7 mouse cellular contexts compared by ENCODE assay signal in the genomic region with DNA sequence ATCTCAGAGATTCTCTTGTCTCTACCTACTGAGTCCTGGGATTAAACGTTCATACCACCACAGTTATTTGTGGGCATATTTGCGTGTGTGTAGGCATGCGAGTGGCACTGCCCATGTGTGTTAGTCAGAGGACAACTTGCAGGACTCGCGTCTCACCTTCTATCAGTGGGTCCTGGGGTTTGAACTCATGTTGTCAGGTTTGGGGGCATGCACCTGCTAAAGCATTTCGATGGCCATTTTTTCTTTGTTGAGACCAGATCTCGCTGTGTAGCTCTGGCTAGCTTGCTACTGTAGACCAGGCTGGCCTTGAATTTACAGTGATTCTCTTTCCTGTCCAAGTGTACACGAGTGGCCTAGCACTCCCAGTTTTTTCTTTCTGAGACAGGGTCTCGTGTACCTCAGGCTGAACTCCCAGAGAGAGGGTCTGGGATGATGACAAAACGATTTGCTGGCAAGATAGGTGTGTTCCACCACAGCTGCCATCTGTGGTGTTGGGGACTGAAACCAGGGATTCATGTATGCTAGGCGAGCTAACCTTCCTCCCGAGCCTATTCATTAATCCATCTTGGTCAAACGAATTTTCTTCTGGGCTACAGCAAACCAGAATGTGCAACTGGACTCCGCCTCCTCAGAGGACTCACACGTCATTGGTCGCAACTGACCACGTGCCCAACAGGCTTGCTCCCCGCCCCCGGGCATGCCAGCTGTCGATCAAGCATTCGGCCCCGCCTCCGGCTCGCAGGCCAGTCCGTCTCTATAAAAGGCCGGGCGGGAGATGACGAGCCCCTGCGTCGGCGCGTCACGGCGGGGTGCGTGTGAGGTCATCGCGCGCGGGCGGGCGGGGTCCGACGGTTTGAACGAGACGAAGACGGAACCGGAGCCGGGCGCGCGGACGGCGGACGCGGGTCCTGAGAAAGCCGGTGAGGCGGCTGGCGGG. TPM values are rescaled to one million over a fixed set of nuclear protein-coding genes. Genes with fewer than 3 reads are reported as not detected.
DNase-seq lines count a peak whose midpoint lies in the region; ATAC-seq lines count a peak whose summit lies in the region.

Mapre1 (plus strand) TSS at position 775 of the 937 bp plus-strand sequence.

- H3K27ac ChIP-seq in intestine, embryonic 15.5 days, result peak within 1 kb of the TSS; percentile 89
- peak within 1 kb of the TSS; percentile 99 for H3K27ac ChIP-seq in midbrain, embryonic 10.5 days (replicated peaks)

- H3K9me3 ChIP-seq in intestine, embryonic 15.5 days, result no peaks in the 10 kb centered on the region
- no peaks in the 10 kb centered on the region for H3K9me3 ChIP-seq in midbrain, embryonic 10.5 days (replicated peaks)

- H3K4me3 ChIP-seq in intestine, embryonic 15.5 days (replicated peaks), result peak within 1 kb of the TSS; percentile 80
- H3K4me3 ChIP-seq in midbrain, embryonic 10.5 days, result peak within 1 kb of the TSS; percentile 88

- H3K4me2 ChIP-seq in intestine, embryonic 15.5 days (replicated peaks), result peak within 1 kb of the TSS; percentile 82

- H3K27me3 ChIP-seq in intestine, embryonic 15.5 days (replicated peaks), result no peaks in the 10 kb centered on the region
- no peaks in the 10 kb centered on the region for H3K27me3 ChIP-seq in midbrain, embryonic 10.5 days (ENCODE audit: low read depth, poor library complexity, severe bottlenecking)

- ATAC-seq in intestine, embryonic 15.5 days, result peak; percentile 99

- H3K9ac ChIP-seq in intestine, embryonic 15.5 days, result peak within 1 kb of the TSS; percentile 93

- WGBS in intestine, embryonic 15.5 days, result 9% methylated on average over 58 of the region's 58 CpGs
- 11% methylated on average over 58 of the region's 58 CpGs for WGBS in midbrain, embryonic 10.5 days

- no peaks in the 10 kb centered on the region for H3K36me3 ChIP-seq in intestine, embryonic 15.5 days
- H3K36me3 ChIP-seq in midbrain, embryonic 10.5 days, result peaks cover 7% of the 10 kb centered on the region

- intact Hi-C loops in gastrocnemius, postnatal 36 days (cut with DNase I), result no loop called here
- intact Hi-C loops in left cerebral cortex, postnatal 25 days (cut with DNase I), result no loop called here

- H3K4me1 ChIP-seq in intestine, embryonic 15.5 days (replicated peaks), result peaks cover 10% of the 10 kb centered on the region
- peaks cover 26% of the 10 kb centered on the region for H3K4me1 ChIP-seq in midbrain, embryonic 10.5 days

- peak; percentile 100 for DNase-seq in adrenal gland, adult 2 months
- DNase-seq in embryo, embryonic 11.5 days (ENCODE audit: low read depth, low spot score), result peak; percentile 99
- peak; percentile 98 to 99 for DNase-seq in gastrocnemius, postnatal 36 days
- DNase-seq in left cerebral cortex, postnatal 25 days (ENCODE audit: low spot score in 2 of 2), result peak; percentile 100
- DNase-seq in midbrain, embryonic 10.5 days (ENCODE audit: low spot score), result peak; percentile 99
- peak; percentile 99 for DNase-seq in right cerebral cortex, postnatal 4 days

RNA-seq across cellular contexts. Expression of gene Mapre1, which starts in this region (rescaled TPM):
- total RNA-seq in adrenal gland, adult 2 months (2021), result 100 to 1,000 TPM in 1 of 2 experiments, 10 to 100 TPM in 1; 92.7 to 100 TPM
- polyA plus RNA-seq in adrenal gland, adult 2 months (2012; rRNA removed), result 2.4 and 3.0 TPM in 2 replicates
- 10 to 100 TPM; 34.7 to 35.9 TPM for total RNA-seq in gastrocnemius, postnatal 36 days (2021)
- 216 and 268 TPM in 2 replicates for polyA plus RNA-seq in intestine, embryonic 15.5 days (2015; fragmentation: Nextera tagmentation; extraction: Ambion mirVana)
- 100 to 1,000 TPM in 1 of 2 experiments, 10 to 100 TPM in 1; 92.4 to 101 TPM for total RNA-seq in left cerebral cortex, postnatal 25 days (2021)
- 341 and 354 TPM in 2 replicates for polyA plus RNA-seq in midbrain, embryonic 10.5 days (2016; fragmentation: Nextera tagmentation; extraction: Ambion mirVana)

Comparison
In these comparisons a context has a peak if more than half of its experiments do, and no peak if none do; other contexts are left out.
1. Peak in every context shown above with its lines: DNase-seq, ATAC-seq, H3K4me3 ChIP-seq and H3K27ac ChIP-seq.
2. RNA of gene Mapre1 (polyA plus RNA-seq): 341 to 354 TPM in midbrain, embryonic 10.5 days and 216 to 268 TPM in intestine, embryonic 15.5 days; 2.4 to 3.0 TPM in adrenal gland, adult 2 months; every median in the first group is over 10 times any median in the second.